ENCODE assay signal across 12 mouse cellular contexts in genomic region chr13:97337954-97338353, GRCm38 (mm10).
DNase-seq lines count a peak whose midpoint lies in the region; ATAC-seq and TF ChIP-seq lines count a peak whose summit lies in the region.
"Had no signal": no experiment of that assay in that cellular context is flagged by ENCODE, and none has a peak within 500 bp of the region (broad histone marks: within the 10 kb centered on the region; RNA-seq: fewer than 3 reads in every experiment).

No protein-coding gene starts in this region.

- DNase-seq in hindbrain, embryonic 10.5 days (ENCODE audit: low spot score), result no peak
- DNase-seq in stomach, postnatal 0 days (ENCODE audit: low spot score), result no peak
- DNase-seq in forelimb bud, embryonic 11.5 days (ENCODE audit: low read depth, low spot score), result peak; percentile 56
- no peak for DNase-seq in frontal cortex, adult 2 months (ENCODE audit: extremely low spot score in 1 of 2, low spot score in 1 of 2)
- no peak for DNase-seq in ovary, postnatal 36 days (ENCODE audit: low spot score)
- DNase-seq: liver, postnatal 0 days; spleen, adult 18-20 months had no signal

- peaks cover 39% of the 10 kb centered on the region for H3K4me1 ChIP-seq in hindbrain, embryonic 10.5 days (replicated peaks)
- peaks cover 15% of the 10 kb centered on the region for H3K4me1 ChIP-seq in hindbrain, embryonic 12.5 days
- peaks cover 24% of the 10 kb centered on the region for H3K4me1 ChIP-seq in stomach, embryonic 14.5 days (ENCODE audit: control insufficient read depth, insufficient read depth, low read length)
- no peaks in the 10 kb centered on the region for H3K4me1 ChIP-seq in stomach, postnatal 0 days (replicated peaks; ENCODE audit: control insufficient read depth, insufficient read depth)
- H3K4me1 ChIP-seq in stomach, embryonic 16.5 days (ENCODE audit: control insufficient read depth, insufficient read depth, low read length), result peaks cover 22% of the 10 kb centered on the region; the same call in 1 of the 2 replicates

- no peaks in the 10 kb centered on the region for H3K27me3 ChIP-seq in hindbrain, embryonic 10.5 days (ENCODE audit: insufficient read depth, poor library complexity, severe bottlenecking)
- no peaks in the 10 kb centered on the region for H3K27me3 ChIP-seq in hindbrain, embryonic 12.5 days
- H3K27me3 ChIP-seq in stomach, embryonic 14.5 days (ENCODE audit: control insufficient read depth, insufficient read depth, low read length), result no peaks in the 10 kb centered on the region
- H3K27me3 ChIP-seq in stomach, postnatal 0 days (ENCODE audit: control insufficient read depth, insufficient read depth, low read length), result no peaks in the 10 kb centered on the region; the same call in 1 of the 2 replicates
- H3K27me3 ChIP-seq in stomach, embryonic 16.5 days (ENCODE audit: control insufficient read depth, insufficient read depth, low read length), result no peaks in the 10 kb centered on the region

- no peak overlapping the region for H3K4me2 ChIP-seq in hindbrain, embryonic 12.5 days (replicated peaks)
- no peak overlapping the region; the same call in 1 of the 2 replicates for H3K4me2 ChIP-seq in stomach, embryonic 14.5 days (replicated peaks; ENCODE audit: low read depth, low read length)
- H3K4me2 ChIP-seq in stomach, postnatal 0 days (replicated peaks; ENCODE audit: low read depth), result no peak overlapping the region
- H3K4me2 ChIP-seq in stomach, embryonic 16.5 days (ENCODE audit: low read depth, low read length), result no peak overlapping the region

- 32% methylated on average over 3 of the region's 3 CpGs for WGBS in hindbrain, embryonic 10.5 days
- 15% methylated on average over 3 of the region's 3 CpGs for WGBS in hindbrain, embryonic 12.5 days
- WGBS in stomach, embryonic 14.5 days, result 30% methylated on average over 3 of the region's 3 CpGs
- 20% methylated on average over 3 of the region's 3 CpGs for WGBS in stomach, postnatal 0 days
- 15% methylated on average over 3 of the region's 3 CpGs for WGBS in stomach, embryonic 16.5 days

- H3K4me3 ChIP-seq in hindbrain, embryonic 10.5 days, result no peak overlapping the region
- H3K4me3 ChIP-seq in hindbrain, embryonic 12.5 days, result no peak overlapping the region
- H3K4me3 ChIP-seq in stomach, embryonic 14.5 days (ENCODE audit: low read depth, low read length), result no peak overlapping the region
- no peak overlapping the region for H3K4me3 ChIP-seq in stomach, postnatal 0 days (ENCODE audit: low read depth, low read length)
- no peak overlapping the region for H3K4me3 ChIP-seq in stomach, embryonic 16.5 days (replicated peaks; ENCODE audit: low read length)
- H3K4me3 ChIP-seq: layer of hippocampus, adult 2 months had no signal

- TF ChIP-seq EP300 in stomach, postnatal 0 days (optimal IDR thresholded peaks at IDR 0.05), result no peak

- no peaks in the 10 kb centered on the region for H3K9me3 ChIP-seq in hindbrain, embryonic 10.5 days
- H3K9me3 ChIP-seq in hindbrain, embryonic 12.5 days (replicated peaks), result no peaks in the 10 kb centered on the region
- no peaks in the 10 kb centered on the region for H3K9me3 ChIP-seq in stomach, embryonic 14.5 days (ENCODE audit: control insufficient read depth, low read depth, low read length)
- H3K9me3 ChIP-seq in stomach, postnatal 0 days (ENCODE audit: control insufficient read depth, low read length), result no peaks in the 10 kb centered on the region
- no peaks in the 10 kb centered on the region for H3K9me3 ChIP-seq in stomach, embryonic 16.5 days (replicated peaks; ENCODE audit: control insufficient read depth, low read length)

- ATAC-seq in hindbrain, embryonic 12.5 days (ENCODE audit: low FRiP score), result no peak
- no peak for ATAC-seq in stomach, embryonic 14.5 days (ENCODE audit: insufficient number of reproducible peaks, insufficient read depth, low FRiP score, low read depth)
- ATAC-seq in stomach, postnatal 0 days (ENCODE audit: low FRiP score, low TSS enrichment), result no peak
- ATAC-seq in stomach, embryonic 16.5 days (ENCODE audit: insufficient read depth, low FRiP score), result no peak
- ATAC-seq: activated CD4-positive, CD25-positive, alpha-beta regulatory T cell, adult 4 months; liver, postnatal 0 days had no signal

- no peak for TF ChIP-seq CTCF in stomach, postnatal 0 days (IDR thresholded peaks at IDR 0.05; ENCODE audit: low read depth)

- no peaks in the 10 kb centered on the region for H3K36me3 ChIP-seq in hindbrain, embryonic 10.5 days
- no peaks in the 10 kb centered on the region for H3K36me3 ChIP-seq in hindbrain, embryonic 12.5 days
- no peaks in the 10 kb centered on the region for H3K36me3 ChIP-seq in stomach, embryonic 14.5 days (ENCODE audit: control insufficient read depth, insufficient read depth, low read length)
- H3K36me3 ChIP-seq in stomach, postnatal 0 days (ENCODE audit: control insufficient read depth, insufficient read depth, low read length), result no peaks in the 10 kb centered on the region
- H3K36me3 ChIP-seq in stomach, embryonic 16.5 days (ENCODE audit: control insufficient read depth, insufficient read depth, low read length), result no peaks in the 10 kb centered on the region

- peak overlapping the region; percentile 46 for H3K27ac ChIP-seq in hindbrain, embryonic 10.5 days
- H3K27ac ChIP-seq in hindbrain, embryonic 12.5 days, result no peak overlapping the region
- H3K27ac ChIP-seq in stomach, embryonic 14.5 days (ENCODE audit: low read length), result peak overlapping the region; percentile 52; the same call in 1 of the 2 replicates
- no peak overlapping the region for H3K27ac ChIP-seq in stomach, postnatal 0 days (replicated peaks)
- peak overlapping the region; percentile 47; the same call in 1 of the 2 replicates for H3K27ac ChIP-seq in stomach, embryonic 16.5 days (ENCODE audit: low read length)

- H3K9ac ChIP-seq in hindbrain, embryonic 12.5 days, result no peak overlapping the region
- no peak overlapping the region for H3K9ac ChIP-seq in stomach, embryonic 14.5 days (replicated peaks; ENCODE audit: low read depth, low read length)
- H3K9ac ChIP-seq in stomach, postnatal 0 days (ENCODE audit: low read length), result no peak overlapping the region
- peak overlapping the region; percentile 7; the same call in 1 of the 2 replicates for H3K9ac ChIP-seq in stomach, embryonic 16.5 days (ENCODE audit: low read length)
- H3K9ac ChIP-seq: liver, postnatal 0 days had no signal

Comparison
In these comparisons a context has a peak if more than half of its experiments do, and no peak if none do; other contexts are left out.
1. H3K27ac ChIP-seq: peak in hindbrain, embryonic 10.5 days (single experiment), stomach, embryonic 14.5 days (single experiment) and stomach, embryonic 16.5 days (single experiment); none in hindbrain, embryonic 12.5 days (single experiment) and stomach, postnatal 0 days (single experiment).